Mouse (Mus musculus): ENCODE data around the gene Zfp354b.

Zfp354b gene

GRCm38 (mm10) chr11:50931451-50931866 is at the start of gene Zfp354b:
TSS of gene Zfp354b (minus strand) at chr11:50931633.
- DNase-seq (ENCODE audit: low read depth in 2 of 2, low spot score in 2 of 2), result peak in 1 of 2 experiments; percentile 18

GRCm38 (mm10) chr11:50977216-50977615 is 45.8 kb upstream of the Zfp354b start:
- no peak for DNase-seq (ENCODE audit: low read depth in 2 of 2, low spot score in 2 of 2)

- DNase-seq (ENCODE audit: low read depth in 2 of 2, low spot score in 2 of 2), result no peak
Observed at GRCm38 (mm10) chr11:50966230-50966629, 34.8 kb upstream of the Zfp354b start, which contains the start of gene Olfr1378. TSS of gene Olfr1378 (plus strand) at chr11:50966530.

- no peak for DNase-seq (ENCODE audit: low read depth in 2 of 2, low spot score in 2 of 2)
Observed at GRCm38 (mm10) chr11:50964886-50965285, 33.5 kb upstream of the Zfp354b start.

GRCm38 (mm10) chr11:50953665-50954064 is 22.2 kb upstream of the Zfp354b start, which contains the start of gene Prop1:
TSS of gene Prop1 (minus strand) at chr11:50953765.
- no peak for DNase-seq (ENCODE audit: low read depth in 2 of 2, low spot score in 2 of 2)

- DNase-seq (ENCODE audit: low read depth in 2 of 2, low spot score in 2 of 2), result no peak
Observed at GRCm38 (mm10) chr11:50952290-50952689, 20.9 kb upstream of the Zfp354b start.

- no peak for DNase-seq (ENCODE audit: low read depth in 2 of 2, low spot score in 2 of 2)
Observed at GRCm38 (mm10) chr11:50943506-50943905, 12.1 kb upstream of the Zfp354b start, which contains the start of gene 4933414I15Rik. TSS of gene 4933414I15Rik (minus strand) at chr11:50943765.

- DNase-seq (ENCODE audit: low read depth in 2 of 2, low spot score in 2 of 2), result no peak
Observed at GRCm38 (mm10) chr11:50942386-50942785, 11.0 kb upstream of the Zfp354b start.

- DNase-seq (ENCODE audit: low read depth in 2 of 2, low spot score in 2 of 2), result peak in 1 of 2 experiments; percentile 9
Observed at GRCm38 (mm10) chr11:50939621-50940366, 8.4 kb upstream of the Zfp354b start.

- DNase-seq (ENCODE audit: low read depth in 2 of 2, low spot score in 2 of 2), result no peak
Observed at GRCm38 (mm10) chr11:50938435-50938834, 7.0 kb upstream of the Zfp354b start.

- no peak for DNase-seq (ENCODE audit: low read depth in 2 of 2, low spot score in 2 of 2)
Observed at GRCm38 (mm10) chr11:50932040-50932439, 607 bp upstream of the Zfp354b start.

GRCm38 (mm10) chr11:50931021-50931420 is 412 bp downstream of the Zfp354b start:
- no peak for DNase-seq (ENCODE audit: low read depth in 2 of 2, low spot score in 2 of 2)

GRCm38 (mm10) chr11:50930469-50931014 is 891 bp downstream of the Zfp354b start:
- no peak for DNase-seq (ENCODE audit: low read depth in 2 of 2, low spot score in 2 of 2)

- peak; percentile 84 to 87 for DNase-seq (ENCODE audit: low read depth in 2 of 2, low spot score in 2 of 2)
Observed at GRCm38 (mm10) chr11:50915671-50916320, 15.6 kb downstream of the Zfp354b start, which contains the start of gene Zfp2. TSS of gene Zfp2 (minus strand) at chr11:50916165.

GRCm38 (mm10) chr11:50914461-50914860 is 17.0 kb downstream of the Zfp354b start:
- DNase-seq (ENCODE audit: low read depth in 2 of 2, low spot score in 2 of 2), result no peak

GRCm38 (mm10) chr11:50913301-50913700 is 18.1 kb downstream of the Zfp354b start:
- no peak for DNase-seq (ENCODE audit: low read depth in 2 of 2, low spot score in 2 of 2)

GRCm38 (mm10) chr11:50908136-50908535 is 23.3 kb downstream of the Zfp354b start:
- no peak for DNase-seq (ENCODE audit: low read depth in 2 of 2, low spot score in 2 of 2)

- DNase-seq (ENCODE audit: low read depth in 2 of 2, low spot score in 2 of 2), result no peak
Observed at GRCm38 (mm10) chr11:50897359-50897758, 34.1 kb downstream of the Zfp354b start.

GRCm38 (mm10) chr11:50892441-50892840 is 39.0 kb downstream of the Zfp354b start:
- DNase-seq (ENCODE audit: low read depth in 2 of 2, low spot score in 2 of 2), result no peak

GRCm38 (mm10) chr11:50887390-50888128 is 43.9 kb downstream of the Zfp354b start, which contains the start of gene Zfp454:
TSS of gene Zfp454 (minus strand) at chr11:50887651.
- no peak for DNase-seq (ENCODE audit: low read depth in 2 of 2, low spot score in 2 of 2)

GRCm38 (mm10) chr11:50886933-50887293 is 44.5 kb downstream of the Zfp354b start:
- DNase-seq (ENCODE audit: low read depth in 2 of 2, low spot score in 2 of 2), result no peak

Data from CD8-positive naive resting alpha-beta T cell, adult 2 months (primary cell).